Mouse (Mus musculus): ENCODE measurements around the gene Gjc2.

DNA sequence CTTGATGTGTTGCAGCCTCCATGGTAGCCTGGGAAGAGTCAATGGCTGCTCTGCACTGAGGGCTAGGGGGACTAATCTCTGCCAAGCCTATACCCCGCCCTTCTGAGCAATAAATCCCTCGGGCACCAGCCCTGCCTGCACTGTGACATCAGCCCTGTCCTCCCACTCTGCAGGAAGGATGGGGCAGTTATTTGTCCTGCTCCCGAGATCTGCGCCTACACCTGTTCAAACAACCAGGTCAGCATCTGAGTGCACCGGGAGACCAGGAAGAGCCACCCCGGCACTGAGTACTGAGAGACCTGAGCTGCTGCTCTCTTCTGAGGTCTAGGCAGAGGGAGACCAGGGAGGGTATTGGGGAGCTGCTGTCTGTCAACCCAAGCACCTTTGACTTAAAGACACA lies 4.7 kb upstream of the Gjc2 start:
- TF ChIP-seq CTCF (IDR thresholded peaks at IDR 0.05; ENCODE audit: low read depth, low read length) = no peak
- TF ChIP-seq POLR2A (IDR thresholded peaks at IDR 0.05; ENCODE audit: borderline replicate concordance, low read depth, low read length) = no peak
